Mouse (Mus musculus): ENCODE results near the gene Fbxw8.

DNA sequence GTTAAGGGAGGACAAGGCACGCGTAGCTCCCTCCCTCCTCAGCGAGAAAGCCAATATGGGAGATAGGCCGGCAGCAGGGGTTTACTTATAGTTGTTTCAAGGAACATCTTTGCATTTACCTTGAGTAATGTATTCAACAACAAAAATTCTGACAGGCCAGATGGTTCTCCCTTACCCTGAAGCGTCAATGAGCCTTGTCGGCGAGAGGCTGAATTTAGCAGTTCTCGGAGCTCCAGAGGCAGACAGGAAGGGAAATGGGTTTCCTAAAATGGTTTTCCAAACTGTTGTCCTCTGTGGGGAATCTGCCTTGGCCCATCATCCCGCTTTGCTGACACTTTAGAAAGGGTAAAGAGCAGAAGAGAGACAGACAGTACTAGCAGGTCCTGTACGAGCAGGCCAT is 48.6 kb downstream of the Fbxw8 start:
- TF ChIP-seq POLR2A (IDR thresholded peaks at IDR 0.05; ENCODE audit: low read depth, low read length): no peak
- no peak for TF ChIP-seq CTCF (IDR thresholded peaks at IDR 0.05; ENCODE audit: extremely low read depth, insufficient read depth, insufficient read length, insufficient replicate concordance)
